Mouse (Mus musculus): ENCODE measurements at regions not wholly inside any gene's neighbourhood (a gene's known extent, or its start where the extent isn't known, plus 50 kb on each side); places are given as distances from the start of the nearest gene placed in this dataset.
A peak's percentile ranks its signal among the peaks of the same experiment; 100 is the strongest.

GRCm38 (mm10) chr2:146694041-146694440 lies 161.6 kb upstream of the Kiz start:
- Histone ChIP-seq H3K4me3 (no peak overlapping the region), H3K9me3 (no peaks in the 10 kb centered on the region), H3K36me3 (no peaks in the 10 kb centered on the region), H3K27ac (replicated peaks) (peak overlapping the region; percentile 64), H3K27me3 (no peaks in the 10 kb centered on the region), H3K4me2 (peak overlapping the region; percentile 37), H3K4me1 (replicated peaks) (peaks cover 17% of the 10 kb centered on the region), H3K9ac (no peak overlapping the region)
- WGBS, result 14% methylated on average over 5 of the region's 5 CpGs
- ATAC-seq (ENCODE audit: low read depth), result peak; percentile 66; the same call in 1 of the 2 replicates

GRCm38 (mm10) chr2:146696277-146696676 lies 159.4 kb upstream of the Kiz start:
- 92% methylated on average over 2 of the region's 2 CpGs for WGBS
- ATAC-seq (ENCODE audit: low read depth), result no peak
- no peak overlapping the region for H3K27ac ChIP-seq (replicated peaks)
- no peak overlapping the region for H3K9ac ChIP-seq
- H3K4me2 ChIP-seq, result no peak overlapping the region
- H3K27me3 ChIP-seq, result no peaks in the 10 kb centered on the region
- no peaks in the 10 kb centered on the region for H3K9me3 ChIP-seq
- no peak overlapping the region for H3K4me3 ChIP-seq
- no peaks in the 10 kb centered on the region for H3K36me3 ChIP-seq
- H3K4me1 ChIP-seq (replicated peaks), result peaks cover 17% of the 10 kb centered on the region

- Histone ChIP-seq H3K9ac (no peak overlapping the region), H3K27ac (replicated peaks) (no peak overlapping the region), H3K4me3 (no peak overlapping the region), H3K27me3 (no peaks in the 10 kb centered on the region), H3K36me3 (no peaks in the 10 kb centered on the region), H3K9me3 (no peaks in the 10 kb centered on the region), H3K4me1 (replicated peaks) (peaks cover 17% of the 10 kb centered on the region), H3K4me2 (no peak overlapping the region)
- ATAC-seq (ENCODE audit: low read depth), result no peak
- WGBS, result 84% methylated on average over 4 of the region's 4 CpGs
Observed at GRCm38 (mm10) chr2:146696727-146697126, 158.9 kb upstream of the Kiz start.

- H3K9me3 ChIP-seq, result peaks cover 5% of the 10 kb centered on the region; the same call in 1 of the 2 replicates
- no peak overlapping the region for H3K9ac ChIP-seq
- ATAC-seq (ENCODE audit: low read depth), result peak; percentile 91
- 0 out of 2 replicates have a peak overlapping the region, but pooled peaks have one; percentile 33 for H3K27ac ChIP-seq (replicated peaks)
- H3K36me3 ChIP-seq, result no peaks in the 10 kb centered on the region
- no peaks in the 10 kb centered on the region for H3K27me3 ChIP-seq
- no peak overlapping the region for H3K4me3 ChIP-seq
- no peak overlapping the region for H3K4me2 ChIP-seq
- peaks cover 21% of the 10 kb centered on the region; the same call in 1 of the 2 replicates for H3K4me1 ChIP-seq (replicated peaks)
- WGBS, result 30% methylated on average over 8 of the region's 8 CpGs
Observed at GRCm38 (mm10) chr2:146710676-146711075, 145.0 kb upstream of the Kiz start.

GRCm38 (mm10) chr2:146721184-146721715 lies 134.4 kb upstream of the Kiz start:
- no peak for ATAC-seq (ENCODE audit: low read depth)
- 0 out of 2 replicates have a peak, but pooled peaks cover 3% of the 10 kb centered on the region for H3K27me3 ChIP-seq
- H3K27ac ChIP-seq (replicated peaks), result peak overlapping the region; percentile 29; the same call in 1 of the 2 replicates
- WGBS, result 33% methylated on average over 10 of the region's 10 CpGs
- 0 out of 2 replicates have a peak overlapping the region, but pooled peaks have one; percentile 4 for H3K4me2 ChIP-seq
- H3K4me1 ChIP-seq (replicated peaks), result peaks cover 49% of the 10 kb centered on the region
- no peaks in the 10 kb centered on the region for H3K36me3 ChIP-seq
- H3K9me3 ChIP-seq, result no peaks in the 10 kb centered on the region
- no peak overlapping the region for H3K9ac ChIP-seq
- no peak overlapping the region for H3K4me3 ChIP-seq

- peaks cover 49% of the 10 kb centered on the region for H3K4me1 ChIP-seq (replicated peaks)
- H3K9me3 ChIP-seq, result no peaks in the 10 kb centered on the region
- no peak overlapping the region for H3K9ac ChIP-seq
- ATAC-seq (ENCODE audit: low read depth), result peak; percentile 62
- no peaks in the 10 kb centered on the region for H3K36me3 ChIP-seq
- 17% methylated on average over 8 of the region's 8 CpGs for WGBS
- no peak overlapping the region for H3K4me3 ChIP-seq
- H3K27me3 ChIP-seq, result 0 out of 2 replicates have a peak, but pooled peaks cover 3% of the 10 kb centered on the region
- peak overlapping the region; percentile 87 for H3K27ac ChIP-seq (replicated peaks)
- peak overlapping the region; percentile 18 for H3K4me2 ChIP-seq
Observed at GRCm38 (mm10) chr2:146722351-146723025, 133.2 kb upstream of the Kiz start.

GRCm38 (mm10) chr2:146723172-146723571 lies 132.5 kb upstream of the Kiz start:
- Histone ChIP-seq H3K9ac (no peak overlapping the region), H3K4me2 (peak overlapping the region; percentile 18), H3K36me3 (no peaks in the 10 kb centered on the region), H3K4me3 (no peak overlapping the region), H3K27ac (replicated peaks) (peak overlapping the region; percentile 87), H3K9me3 (no peaks in the 10 kb centered on the region), H3K27me3 (0 out of 2 replicates have a peak, but pooled peaks cover 3% of the 10 kb centered on the region), H3K4me1 (replicated peaks) (peaks cover 49% of the 10 kb centered on the region)
- 34% methylated on average over 9 of the region's 9 CpGs for WGBS
- ATAC-seq (ENCODE audit: low read depth), result peak; percentile 76

- 44% methylated on average over 4 of the region's 4 CpGs for WGBS
- H3K4me1 ChIP-seq (replicated peaks), result peaks cover 49% of the 10 kb centered on the region
- ATAC-seq (ENCODE audit: low read depth), result peak; percentile 21; the same call in 1 of the 2 replicates
- peak overlapping the region; percentile 18; the same call in 1 of the 2 replicates for H3K4me2 ChIP-seq
- no peak overlapping the region for H3K4me3 ChIP-seq
- no peak overlapping the region for H3K9ac ChIP-seq
- H3K9me3 ChIP-seq, result no peaks in the 10 kb centered on the region
- H3K27me3 ChIP-seq, result 0 out of 2 replicates have a peak, but pooled peaks cover 3% of the 10 kb centered on the region
- no peaks in the 10 kb centered on the region for H3K36me3 ChIP-seq
- peak overlapping the region; percentile 87 for H3K27ac ChIP-seq (replicated peaks)
Observed at GRCm38 (mm10) chr2:146723671-146724070, 132.0 kb upstream of the Kiz start.

- H3K27me3 ChIP-seq, result no peaks in the 10 kb centered on the region
- H3K4me3 ChIP-seq, result no peak overlapping the region
- no peak overlapping the region for H3K4me2 ChIP-seq
- H3K36me3 ChIP-seq, result no peaks in the 10 kb centered on the region
- peak overlapping the region; percentile 87 for H3K27ac ChIP-seq (replicated peaks)
- ATAC-seq (ENCODE audit: low read depth), result peak; percentile 25
- peaks cover 49% of the 10 kb centered on the region for H3K4me1 ChIP-seq (replicated peaks)
- 23% methylated on average over 10 of the region's 10 CpGs for WGBS
- H3K9ac ChIP-seq, result no peak overlapping the region
- H3K9me3 ChIP-seq, result no peaks in the 10 kb centered on the region
Observed at GRCm38 (mm10) chr2:146724142-146724679, 131.5 kb upstream of the Kiz start.

- 62% methylated on average over 9 of the region's 9 CpGs for WGBS
- H3K4me1 ChIP-seq (replicated peaks), result peaks cover 49% of the 10 kb centered on the region
- H3K27me3 ChIP-seq, result no peaks in the 10 kb centered on the region
- no peak for ATAC-seq (ENCODE audit: low read depth)
- H3K27ac ChIP-seq (replicated peaks), result peak overlapping the region; percentile 87
- no peaks in the 10 kb centered on the region for H3K36me3 ChIP-seq
- H3K9me3 ChIP-seq, result no peaks in the 10 kb centered on the region
- H3K4me2 ChIP-seq, result no peak overlapping the region
- no peak overlapping the region for H3K9ac ChIP-seq
- H3K4me3 ChIP-seq, result no peak overlapping the region
Observed at GRCm38 (mm10) chr2:146724924-146725555, 130.6 kb upstream of the Kiz start.

- H3K27me3 ChIP-seq, result no peaks in the 10 kb centered on the region
- H3K27ac ChIP-seq (replicated peaks), result no peak overlapping the region
- H3K9me3 ChIP-seq, result no peaks in the 10 kb centered on the region
- H3K9ac ChIP-seq, result no peak overlapping the region
- no peaks in the 10 kb centered on the region for H3K36me3 ChIP-seq
- no peak for ATAC-seq (ENCODE audit: low read depth)
- H3K4me3 ChIP-seq, result no peak overlapping the region
- H3K4me1 ChIP-seq (replicated peaks), result peaks cover 19% of the 10 kb centered on the region
- H3K4me2 ChIP-seq, result no peak overlapping the region
Observed at GRCm38 (mm10) chr2:146728693-146729092, 127.0 kb upstream of the Kiz start.

GRCm38 (mm10) chr2:146731081-146731480 lies 124.6 kb upstream of the Kiz start:
- no peak overlapping the region for H3K9ac ChIP-seq
- H3K36me3 ChIP-seq, result no peaks in the 10 kb centered on the region
- H3K4me3 ChIP-seq, result no peak overlapping the region
- no peak overlapping the region for H3K27ac ChIP-seq (replicated peaks)
- H3K4me1 ChIP-seq (replicated peaks), result no peaks in the 10 kb centered on the region
- ATAC-seq (ENCODE audit: low read depth), result no peak
- WGBS, result 62% methylated on average over 3 of the region's 3 CpGs
- H3K4me2 ChIP-seq, result no peak overlapping the region
- no peaks in the 10 kb centered on the region for H3K27me3 ChIP-seq
- H3K9me3 ChIP-seq, result no peaks in the 10 kb centered on the region
